Mouse (Mus musculus): ENCODE measurements around the gene Spem1. TPM values are rescaled to one million over a fixed set of nuclear protein-coding genes. Genes with fewer than 3 reads are reported as not detected.

Spem1 gene
- polyA plus RNA-seq, 1 experiment, result not detected

DNA sequence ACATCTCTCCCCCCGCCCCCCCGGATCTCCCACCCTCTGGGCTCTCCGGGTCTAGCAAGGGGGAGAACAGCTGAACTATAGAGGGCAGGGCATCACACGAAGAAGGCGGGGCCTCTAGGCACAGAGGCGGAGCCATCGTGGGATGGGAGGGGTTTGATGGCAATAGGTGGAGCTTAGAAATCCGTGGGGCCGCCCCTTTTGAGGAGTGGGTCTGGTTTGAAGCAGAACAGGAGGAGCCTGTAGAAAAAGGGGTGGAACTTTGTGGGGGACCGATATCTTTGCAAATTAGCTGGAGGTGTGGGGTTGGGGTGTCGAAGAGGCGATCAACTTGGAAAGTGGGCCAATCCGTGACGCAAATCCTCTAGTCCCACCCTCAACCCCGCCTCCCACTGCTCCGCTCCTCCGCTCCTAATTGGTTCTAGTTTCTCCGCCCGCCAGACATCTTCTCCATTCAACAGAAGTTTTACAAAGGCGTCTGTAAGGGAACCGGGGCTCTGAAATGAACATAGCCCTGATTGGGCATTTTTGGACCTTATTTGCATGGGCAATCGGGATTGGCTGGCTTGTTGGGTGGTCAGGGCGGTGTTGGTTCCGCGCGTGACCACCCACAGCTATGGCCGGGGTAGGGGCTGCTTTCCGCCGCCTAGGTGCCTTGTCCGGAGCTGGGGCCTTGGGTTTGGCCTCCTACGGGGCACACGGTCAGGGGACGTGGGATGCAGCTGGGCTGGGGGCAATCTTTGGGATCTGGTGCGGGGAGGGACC lies 16.2 kb upstream of the Spem1 start, which contains the start of gene Tmem256:
Tmem256 (plus strand) TSS at position 563 of the 762 bp plus-strand sequence.
- Histone ChIP-seq H3K9ac (ENCODE audit: low read depth, poor library complexity, severe bottlenecking) (peak within 1 kb of the TSS; percentile 94), H3K4me1 (ENCODE audit: control insufficient read depth, insufficient read depth, low read length) (no peaks in the 10 kb centered on the region), H3K4me3 (ENCODE audit: low read depth, low read length) (peak within 1 kb of the TSS; percentile 96), H3K27me3 (ENCODE audit: control insufficient read depth, insufficient read depth, low read length, poor library complexity, severe bottlenecking) (no peaks in the 10 kb centered on the region), H3K27ac (ENCODE audit: insufficient read depth, low read length) (peak within 1 kb of the TSS; percentile 49), H3K36me3 (ENCODE audit: control insufficient read depth, insufficient read depth, low read length, poor library complexity, severe bottlenecking) (no peaks in the 10 kb centered on the region), H3K9me3 (replicated peaks; ENCODE audit: control insufficient read depth, insufficient read depth, low read length, poor library complexity, severe bottlenecking) (no peaks in the 10 kb centered on the region)
- no peak for TF ChIP-seq EP300 (IDR thresholded peaks at IDR 0.05; ENCODE audit: insufficient read depth, low read depth, low read length)
- TF ChIP-seq CTCF (IDR thresholded peaks at IDR 0.05; ENCODE audit: low read depth, low read length), result no peak
- peak; percentile 59 for TF ChIP-seq POLR2A (IDR thresholded peaks at IDR 0.05; ENCODE audit: insufficient read depth, low read length)

DNA sequence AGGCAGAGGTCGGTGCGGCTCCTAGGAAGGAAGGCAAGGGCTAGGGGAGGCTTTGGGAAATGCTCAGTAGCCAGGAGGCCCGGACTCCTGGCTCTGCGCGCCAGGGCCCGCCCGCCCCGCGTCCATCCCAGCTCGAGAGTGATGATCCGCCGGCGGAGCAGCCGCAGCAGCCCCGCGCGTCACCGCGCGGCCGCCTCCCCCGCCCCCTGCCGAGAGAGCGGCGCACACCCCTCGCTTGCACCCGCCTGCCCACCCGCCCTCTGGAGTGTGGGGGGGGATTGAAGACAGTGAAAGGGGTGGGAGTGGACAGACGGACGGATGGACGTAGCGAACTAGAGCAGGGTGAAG lies 15.6 kb upstream of the Spem1 start, which contains the start of gene Nlgn2:
Nlgn2 (minus strand) TSS at position 181 of the 348 bp plus-strand sequence.
- Histone ChIP-seq H3K27ac (ENCODE audit: insufficient read depth, low read length) (peak within 1 kb of the TSS; percentile 49), H3K27me3 (ENCODE audit: control insufficient read depth, insufficient read depth, low read length, poor library complexity, severe bottlenecking) (no peaks in the 10 kb centered on the region), H3K9me3 (replicated peaks; ENCODE audit: control insufficient read depth, insufficient read depth, low read length, poor library complexity, severe bottlenecking) (no peaks in the 10 kb centered on the region), H3K36me3 (ENCODE audit: control insufficient read depth, insufficient read depth, low read length, poor library complexity, severe bottlenecking) (no peaks in the 10 kb centered on the region), H3K4me1 (ENCODE audit: control insufficient read depth, insufficient read depth, low read length) (no peaks in the 10 kb centered on the region), H3K9ac (ENCODE audit: low read depth, poor library complexity, severe bottlenecking) (peak within 1 kb of the TSS; percentile 94), H3K4me3 (ENCODE audit: low read depth, low read length) (peak within 1 kb of the TSS; percentile 96)
- no peak for TF ChIP-seq CTCF (IDR thresholded peaks at IDR 0.05; ENCODE audit: low read depth, low read length)
- no peak for TF ChIP-seq POLR2A (IDR thresholded peaks at IDR 0.05; ENCODE audit: insufficient read depth, low read length)
- TF ChIP-seq EP300 (IDR thresholded peaks at IDR 0.05; ENCODE audit: insufficient read depth, low read depth, low read length), result no peak

GRCm38 (mm10) chr11:69836703-69837576 lies 15.0 kb upstream of the Spem1 start:
- peak overlapping the region; percentile 94 for H3K9ac ChIP-seq (ENCODE audit: low read depth, poor library complexity, severe bottlenecking)
- H3K36me3 ChIP-seq (ENCODE audit: control insufficient read depth, insufficient read depth, low read length, poor library complexity, severe bottlenecking), result no peaks in the 10 kb centered on the region
- H3K4me3 ChIP-seq (ENCODE audit: low read depth, low read length), result peak overlapping the region; percentile 79
- H3K27ac ChIP-seq (ENCODE audit: insufficient read depth, low read length), result no peak overlapping the region
- H3K4me1 ChIP-seq (ENCODE audit: control insufficient read depth, insufficient read depth, low read length), result no peaks in the 10 kb centered on the region
- no peak for TF ChIP-seq EP300 (IDR thresholded peaks at IDR 0.05; ENCODE audit: insufficient read depth, low read depth, low read length)
- no peak for TF ChIP-seq CTCF (IDR thresholded peaks at IDR 0.05; ENCODE audit: low read depth, low read length)
- no peak for TF ChIP-seq POLR2A (IDR thresholded peaks at IDR 0.05; ENCODE audit: insufficient read depth, low read length)
- no peaks in the 10 kb centered on the region for H3K27me3 ChIP-seq (ENCODE audit: control insufficient read depth, insufficient read depth, low read length, poor library complexity, severe bottlenecking)
- no peaks in the 10 kb centered on the region for H3K9me3 ChIP-seq (replicated peaks; ENCODE audit: control insufficient read depth, insufficient read depth, low read length, poor library complexity, severe bottlenecking)

DNA sequence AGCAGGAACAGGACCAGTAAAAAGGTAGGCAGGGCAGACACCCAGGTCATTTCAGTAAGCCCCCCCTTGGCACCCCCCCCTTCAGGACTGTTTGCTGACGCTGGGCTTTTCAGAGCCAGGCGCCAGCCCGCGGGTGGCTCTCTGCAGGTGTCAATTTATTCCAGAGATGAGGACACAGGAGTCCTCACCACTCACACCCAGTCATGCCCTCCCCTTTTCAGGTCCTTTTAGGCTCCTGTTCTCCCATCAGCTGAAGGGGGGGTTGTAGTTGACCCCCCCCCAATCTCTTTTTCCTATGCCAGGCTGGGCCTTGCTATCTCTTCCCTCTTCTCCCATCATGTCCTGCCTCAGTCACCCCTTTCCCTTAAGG lies 14.0 kb upstream of the Spem1 start:
- no peak overlapping the region for H3K9ac ChIP-seq (ENCODE audit: low read depth, poor library complexity, severe bottlenecking)

DNA sequence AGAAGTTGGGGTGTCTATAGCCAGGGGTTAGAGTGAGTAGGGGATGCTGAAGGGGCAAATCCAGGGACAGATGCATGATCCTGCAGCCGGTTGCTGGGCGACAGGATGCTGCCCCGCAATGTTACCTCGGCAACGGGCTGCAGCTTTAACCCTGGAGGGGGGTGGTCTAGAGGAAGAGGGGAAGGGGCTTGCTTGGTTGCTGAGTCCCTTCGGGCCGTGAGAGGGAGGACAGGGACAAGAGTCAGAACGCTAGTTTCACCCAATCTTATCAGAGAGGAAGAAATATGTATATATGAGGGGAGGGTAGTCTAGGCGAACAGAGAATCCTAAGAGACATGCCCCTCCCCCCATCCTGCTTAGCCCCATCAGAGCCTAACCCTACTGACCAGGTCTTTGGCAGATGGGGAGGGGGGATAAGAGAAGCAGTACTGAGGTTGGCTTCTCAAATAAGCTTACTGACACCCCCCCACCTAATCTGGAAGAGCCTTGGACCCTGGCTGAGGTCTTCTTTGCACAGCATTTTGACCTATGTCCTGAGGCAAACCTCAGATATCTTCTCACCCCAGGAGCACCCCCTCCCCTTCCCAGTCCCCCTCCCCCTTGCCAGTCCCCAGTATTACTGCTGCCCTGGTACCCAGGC lies 13.5 kb upstream of the Spem1 start:
- H3K27me3 ChIP-seq (ENCODE audit: control insufficient read depth, insufficient read depth, low read length, poor library complexity, severe bottlenecking), result no peaks in the 10 kb centered on the region
- no peaks in the 10 kb centered on the region for H3K36me3 ChIP-seq (ENCODE audit: control insufficient read depth, insufficient read depth, low read length, poor library complexity, severe bottlenecking)
- no peaks in the 10 kb centered on the region for H3K4me1 ChIP-seq (ENCODE audit: control insufficient read depth, insufficient read depth, low read length)
- H3K9me3 ChIP-seq (replicated peaks; ENCODE audit: control insufficient read depth, insufficient read depth, low read length, poor library complexity, severe bottlenecking), result no peaks in the 10 kb centered on the region
- TF ChIP-seq CTCF (IDR thresholded peaks at IDR 0.05; ENCODE audit: low read depth, low read length), result no peak
- TF ChIP-seq POLR2A (IDR thresholded peaks at IDR 0.05; ENCODE audit: insufficient read depth, low read length), result no peak
- TF ChIP-seq EP300 (IDR thresholded peaks at IDR 0.05; ENCODE audit: insufficient read depth, low read depth, low read length), result no peak
- no peak overlapping the region for H3K4me3 ChIP-seq (ENCODE audit: low read depth, low read length)
- no peak overlapping the region for H3K9ac ChIP-seq (ENCODE audit: low read depth, poor library complexity, severe bottlenecking)
- no peak overlapping the region for H3K27ac ChIP-seq (ENCODE audit: insufficient read depth, low read length)

More for the DNA sequence above, 14.0 kb upstream of the Spem1 start:
- Histone ChIP-seq H3K4me1 (ENCODE audit: control insufficient read depth, insufficient read depth, low read length) (no peaks in the 10 kb centered on the region), H3K4me3 (ENCODE audit: low read depth, low read length) (no peak overlapping the region), H3K36me3 (ENCODE audit: control insufficient read depth, insufficient read depth, low read length, poor library complexity, severe bottlenecking) (no peaks in the 10 kb centered on the region), H3K9me3 (replicated peaks; ENCODE audit: control insufficient read depth, insufficient read depth, low read length, poor library complexity, severe bottlenecking) (no peaks in the 10 kb centered on the region), H3K27me3 (ENCODE audit: control insufficient read depth, insufficient read depth, low read length, poor library complexity, severe bottlenecking) (no peaks in the 10 kb centered on the region), H3K27ac (ENCODE audit: insufficient read depth, low read length) (no peak overlapping the region)
- TF ChIP-seq EP300 (IDR thresholded peaks at IDR 0.05; ENCODE audit: insufficient read depth, low read depth, low read length), result no peak
- TF ChIP-seq POLR2A (IDR thresholded peaks at IDR 0.05; ENCODE audit: insufficient read depth, low read length), result no peak
- TF ChIP-seq CTCF (IDR thresholded peaks at IDR 0.05; ENCODE audit: low read depth, low read length), result no peak

Data from ES-Bruce4 (cell line).